Mouse (Mus musculus) liver, adult 2 months (tissue): ENCODE results near the gene Trpm8.

Source experiments
- CTCF ChIP-seq: fragments of 200-500 bp; IDR thresholded peaks from 2 replicates; pipeline ENCODE4 v1.5.1; 2011; ENCODE audit warnings: low read depth, low read length, control low read depth
- POLR2A ChIP-seq: fragments of 200-500 bp; IDR thresholded peaks from 2 replicates; pipeline ENCODE4 v1.6.1; 2011; ENCODE audit warnings: low read length, control low read depth; ENCODE audit not compliant: insufficient read depth; ENCODE audit errors: extremely low read depth

GRCm38 (mm10) chr1:88267489-88267888, 10.0 kb upstream of the Trpm8 start:
- TF ChIP-seq POLR2A = no peak
- no peak for TF ChIP-seq CTCF
